Mouse (Mus musculus) testis, adult 2 months (tissue): ENCODE measurements around the gene Slc18a2.

ENCODE experiments used
- CTCF ChIP-seq: fragments of 200-500 bp; IDR thresholded peaks from 2 replicates; pipeline ENCODE4 v1.5.1; 2012; ENCODE audit warnings: low read depth, mild to moderate bottlenecking, inconsistent platforms, low read length, moderate library complexity; ENCODE audit not compliant: control insufficient read depth, insufficient read depth, insufficient replicate concordance
- POLR2A ChIP-seq: fragments of 200-500 bp; IDR thresholded peaks from 2 replicates; pipeline ENCODE4 v1.6.1; 2012; ENCODE audit warnings: low read depth, mild to moderate bottlenecking, inconsistent platforms, low read length, moderate library complexity; ENCODE audit not compliant: control insufficient read depth

GRCm38 (mm10) chr19:59330816-59331225 is 70.1 kb downstream of the Slc18a2 start:
- TF ChIP-seq CTCF (no peak), POLR2A (no peak)
